ENCODE assay signal across 7 mouse cellular contexts in genomic region chr7:27526039-27526827, GRCm38 (mm10). TPM values are rescaled to one million over a fixed set of nuclear protein-coding genes. Genes with fewer than 3 reads are reported as not detected.
DNase-seq lines count a peak whose midpoint lies in the region.

No protein-coding gene starts in this region.

- H3K36me3 ChIP-seq in megakaryocyte, embryonic 14.5 days (replicated peaks; ENCODE audit: low read length), result peaks cover 16% of the 10 kb centered on the region

- H3K27me3 ChIP-seq in megakaryocyte, embryonic 14.5 days (replicated peaks), result peaks cover 2% of the 10 kb centered on the region

- peak overlapping the region; percentile 68 for H3K4me3 ChIP-seq in megakaryocyte, embryonic 14.5 days (replicated peaks)

- no peaks in the 10 kb centered on the region for H3K9me3 ChIP-seq in megakaryocyte, embryonic 14.5 days

- DNase-seq in ZHBTc4 (ENCODE audit: low read depth, low spot score), result peak; percentile 88
- peak; percentile 89 to 90 for DNase-seq in cerebellum, postnatal 10 days
- DNase-seq in gastrocnemius, adult 8-10 months (ENCODE audit: low spot score in 2 of 2), result peak; percentile 41 to 61
- peak; percentile 68 for DNase-seq in hindlimb bud, embryonic 11.5 days (ENCODE audit: extremely low spot score, low read depth, low spot score)
- DNase-seq in left cerebral cortex, adult 18-20 months (ENCODE audit: low spot score in 2 of 2), result peak; percentile 81 to 83
- peak; percentile 82 for DNase-seq in right cerebral cortex, postnatal 14 days

- peaks cover 16% of the 10 kb centered on the region for H3K4me1 ChIP-seq in megakaryocyte, embryonic 14.5 days

RNA-seq across cellular contexts. Expression of gene Hipk4, which starts 3.2 kb away (rescaled TPM):
- under 1 TPM in 1 of 4 experiments, not detected in 3; 0.11 TPM for total RNA-seq in gastrocnemius, adult 8-10 months (2022)
- under 1 TPM in 1 of 2 experiments, not detected in 1; 0.14 TPM for total RNA-seq in left cerebral cortex, adult 18-20 months (2021)
- polyA plus RNA-seq in megakaryocyte, embryonic 14.5 days (2012; ENCODE audit: insufficient read depth, low replicate concordance), result 1.6 and 2.1 TPM in 2 replicates

RNA-seq across cellular contexts. Expression of gene Pld3, which starts 26.8 kb away (rescaled TPM):
- total RNA-seq in gastrocnemius, adult 8-10 months (2022), result 10 to 100 TPM; 14.0 to 15.3 (median 14.9) TPM
- 100 to 1,000 TPM; 750 TPM for total RNA-seq in left cerebral cortex, adult 18-20 months (2021)
- 66.2 and 97.1 TPM in 2 replicates for polyA plus RNA-seq in megakaryocyte, embryonic 14.5 days (2012; ENCODE audit: insufficient read depth, low replicate concordance)

RNA-seq across cellular contexts. Expression of gene 2310022A10Rik, which starts 26.8 kb away (rescaled TPM):
- 100 to 1,000 TPM; 118 to 123 (median 121) TPM for total RNA-seq in gastrocnemius, adult 8-10 months (2022)
- total RNA-seq in left cerebral cortex, adult 18-20 months (2021), result 10 to 100 TPM; 30.5 to 33.0 TPM
- polyA plus RNA-seq in megakaryocyte, embryonic 14.5 days (2012; ENCODE audit: insufficient read depth, low replicate concordance), result 19.6 and 32.1 TPM in 2 replicates

RNA-seq across cellular contexts. Expression of gene Prx, which starts 27.1 kb away (rescaled TPM):
- 1 to 10 TPM; 2.3 to 7.7 (median 5.7) TPM for total RNA-seq in gastrocnemius, adult 8-10 months (2022)
- under 1 TPM; 0.23 to 0.33 TPM for total RNA-seq in left cerebral cortex, adult 18-20 months (2021)
- 1.7 and 1.8 TPM in 2 replicates for polyA plus RNA-seq in megakaryocyte, embryonic 14.5 days (2012; ENCODE audit: insufficient read depth, low replicate concordance)

RNA-seq across cellular contexts. Expression of gene Sertad1, which starts 39.5 kb away (rescaled TPM):
- total RNA-seq in gastrocnemius, adult 8-10 months (2022), result 1 to 10 TPM; 6.5 to 9.8 (median 8.8) TPM
- 10 to 100 TPM; 15.3 to 26.9 TPM for total RNA-seq in left cerebral cortex, adult 18-20 months (2021)
- polyA plus RNA-seq in megakaryocyte, embryonic 14.5 days (2012; ENCODE audit: insufficient read depth, low replicate concordance), result 159 and 273 TPM in 2 replicates

Comparison
In these comparisons a context has a peak if more than half of its experiments do, and no peak if none do; other contexts are left out.
1. Peak in every context shown above with its lines: DNase-seq and H3K4me3 ChIP-seq.
2. RNA of gene Pld3, which starts 26.8 kb away (total RNA-seq): 750 TPM in left cerebral cortex, adult 18-20 months; 14.0 to 15.3 TPM in gastrocnemius, adult 8-10 months; every median in the first group is over 10 times any median in the second.